Mouse (Mus musculus): Measurements from ENCODE around the gene Clec4g.

GRCm38 (mm10) chr8:3678831-3679230 lies 41.6 kb downstream of the Clec4g start:
- TF ChIP-seq CTCF (IDR thresholded peaks at IDR 0.05; ENCODE audit: low read depth, low read length) (no peak), POLR2AphosphoS5 (IDR thresholded peaks at IDR 0.05; ENCODE audit: insufficient replicate concordance, low read depth, low read length) (no peak)

Data from G1E (cell line).